Mouse (Mus musculus) brown adipose tissue, adult 24 weeks (tissue): ENCODE data around the gene Ap1g1. TPM values are rescaled to one million over a fixed set of nuclear protein-coding genes. Genes with fewer than 3 reads are reported as not detected.
A peak's percentile ranks its signal among the peaks of the same experiment; 100 is the strongest.

Source experiments
- H3K27ac ChIP-seq: fragments of 200-500 bp; replicated peaks from 2 replicates; pipeline ENCODE4 v1.5.1; 2012; ENCODE audit warnings: low read depth, mild to moderate bottlenecking, low read length
- H3K4me1 ChIP-seq: fragments of 200-500 bp; 2 replicates; pipeline ENCODE4 v1.6.1; 2012; ENCODE audit warnings: low read length, mixed read lengths; ENCODE audit not compliant: control insufficient read depth, insufficient read depth, insufficient read length
- H3K4me3 ChIP-seq: fragments of 200-500 bp; 2 replicates; pipeline ENCODE4 v1.5.1; 2012; ENCODE audit warnings: low read depth, mild to moderate bottlenecking, low read length, moderate library complexity; ENCODE audit not compliant: insufficient read depth
- polyA plus RNA-seq: library from polyadenylated mRNA; stranded (reverse); fragments of >200 nt; gene quantifications from 2 replicates; pipeline ENCODE4 v1.2.4, GENCODE M21; 2012; ENCODE audit not compliant: missing spikeins, insufficient read depth, insufficient read length

Ap1g1 gene
- polyA plus RNA-seq, 1 experiment, result 44.4 TPM

GRCm38 (mm10) chr8:109764031-109764430 lies 14.3 kb upstream of the Ap1g1 start:
- no peaks in the 10 kb centered on the region for H3K4me1 ChIP-seq
- H3K4me3 ChIP-seq, result no peak overlapping the region
- no peak overlapping the region for H3K27ac ChIP-seq

DNA sequence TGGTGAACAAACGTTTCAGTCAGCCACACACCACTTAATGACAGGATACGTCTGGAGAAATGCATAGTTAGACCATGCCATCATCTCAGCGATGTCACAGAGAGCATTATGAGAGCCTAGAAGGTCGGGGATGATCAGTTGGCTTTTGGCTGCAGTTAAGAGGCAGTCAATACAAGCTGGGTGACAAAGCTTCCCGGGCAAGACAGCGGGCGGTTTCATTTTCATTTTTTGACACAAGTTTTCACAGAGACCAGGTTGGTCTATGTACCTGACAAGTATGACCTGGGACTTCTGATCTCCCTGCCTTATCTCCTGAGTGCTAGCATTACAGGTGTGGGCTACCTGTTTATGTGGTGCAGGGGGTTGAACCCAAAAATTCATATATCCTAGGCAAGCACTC lies 12.3 kb upstream of the Ap1g1 start:
- Histone ChIP-seq H3K4me3 (no peak overlapping the region), H3K4me1 (no peaks in the 10 kb centered on the region), H3K27ac (no peak overlapping the region)

DNA sequence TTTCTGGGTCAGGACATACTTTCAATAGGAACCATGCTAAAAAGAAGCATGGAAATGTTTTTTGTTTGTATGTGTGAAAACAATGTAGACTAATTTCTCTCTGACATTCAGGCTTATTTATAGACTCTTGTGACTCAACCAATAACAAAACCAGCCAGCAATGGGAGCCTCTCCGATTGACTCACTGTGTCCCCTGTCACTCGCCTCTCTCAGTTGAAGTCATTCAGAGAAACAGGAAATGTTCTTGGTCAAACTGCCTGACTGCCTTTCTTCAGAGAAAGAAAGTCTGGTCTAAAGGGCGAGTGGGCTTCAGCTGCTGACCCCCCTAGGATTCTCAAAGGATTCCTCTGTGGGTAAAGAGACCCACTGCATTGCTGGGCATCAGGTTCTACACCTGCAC lies 5.2 kb upstream of the Ap1g1 start:
- no peaks in the 10 kb centered on the region for H3K4me1 ChIP-seq
- no peak overlapping the region for H3K4me3 ChIP-seq
- no peak overlapping the region for H3K27ac ChIP-seq

DNA sequence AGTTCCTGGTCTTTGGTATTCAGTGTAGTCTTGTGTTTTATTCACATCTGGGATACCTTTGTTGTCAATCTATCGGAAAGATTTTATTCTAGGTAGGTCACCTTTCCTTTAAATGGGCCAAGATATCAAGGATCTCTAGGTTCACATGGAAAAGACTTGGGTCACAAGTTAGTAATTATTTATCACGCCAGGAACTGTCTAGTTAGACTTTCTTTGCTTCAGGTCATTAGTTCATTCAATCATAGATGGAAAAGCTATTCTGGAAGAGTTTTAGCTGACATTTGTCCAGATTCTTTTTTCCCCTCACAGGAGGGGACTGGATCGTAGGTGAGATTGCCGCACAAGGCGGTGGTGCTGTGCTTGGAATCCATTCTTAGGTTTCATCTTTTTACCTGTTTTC lies 503 bp upstream of the Ap1g1 start:
- Histone ChIP-seq H3K4me3 (peak overlapping the region; percentile 91), H3K4me1 (no peaks in the 10 kb centered on the region), H3K27ac (no peak overlapping the region)

DNA sequence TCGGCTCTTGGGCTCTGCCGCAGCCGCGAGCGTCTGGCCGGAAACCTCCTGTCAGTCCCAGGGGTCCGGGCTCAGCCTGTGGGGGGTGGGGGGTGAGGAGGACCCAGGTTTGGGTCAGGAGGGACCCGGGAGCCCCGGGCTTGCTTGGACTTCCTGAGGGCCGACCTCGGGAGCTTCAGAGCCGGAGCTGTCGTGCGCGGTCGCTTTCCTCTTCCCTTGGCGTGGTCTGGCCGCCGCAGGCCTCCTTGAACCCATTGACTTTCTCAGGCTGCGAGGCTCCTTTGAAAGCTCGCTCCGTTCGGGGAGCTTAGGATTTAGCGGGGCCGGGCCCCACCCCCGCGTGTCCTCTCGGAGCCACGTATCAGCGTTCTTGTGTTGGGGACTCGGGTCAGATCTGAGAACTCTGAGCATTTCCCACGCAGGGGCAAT lies 653 bp downstream of the Ap1g1 start:
- Histone ChIP-seq H3K4me3 (peak overlapping the region; percentile 91), H3K27ac (peak overlapping the region; percentile 89), H3K4me1 (no peaks in the 10 kb centered on the region)

GRCm38 (mm10) chr8:109779431-109780228 lies 1.3 kb downstream of the Ap1g1 start:
- peak overlapping the region; percentile 91 for H3K4me3 ChIP-seq
- peak overlapping the region; percentile 89 for H3K27ac ChIP-seq
- no peaks in the 10 kb centered on the region; the same call in 1 of the 2 replicates for H3K4me1 ChIP-seq

DNA sequence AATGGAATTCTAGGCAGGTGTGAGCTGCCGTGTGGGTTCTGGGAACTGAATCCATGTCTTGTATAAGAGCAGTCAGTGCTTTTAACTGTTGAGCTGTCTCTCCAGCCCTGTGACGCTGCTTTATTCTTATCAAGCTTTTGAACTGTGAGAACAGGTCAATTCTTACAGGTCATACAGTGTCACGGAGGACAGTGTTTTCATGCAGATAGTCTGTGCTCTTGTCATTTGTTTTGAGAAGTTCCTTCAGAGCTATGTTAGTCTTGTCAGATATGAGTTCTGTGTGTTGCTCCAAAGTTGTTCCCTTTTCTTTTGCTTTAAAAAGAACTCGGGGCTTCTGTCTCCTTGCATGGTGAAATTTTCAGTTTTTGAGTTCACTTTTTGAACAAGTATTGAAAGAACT lies 2.2 kb downstream of the Ap1g1 start:
- no peaks in the 10 kb centered on the region; the same call in 1 of the 2 replicates for H3K4me1 ChIP-seq
- 0 out of 2 replicates have a peak overlapping the region, but pooled peaks have one; percentile 21 for H3K4me3 ChIP-seq
- H3K27ac ChIP-seq, result no peak overlapping the region

DNA sequence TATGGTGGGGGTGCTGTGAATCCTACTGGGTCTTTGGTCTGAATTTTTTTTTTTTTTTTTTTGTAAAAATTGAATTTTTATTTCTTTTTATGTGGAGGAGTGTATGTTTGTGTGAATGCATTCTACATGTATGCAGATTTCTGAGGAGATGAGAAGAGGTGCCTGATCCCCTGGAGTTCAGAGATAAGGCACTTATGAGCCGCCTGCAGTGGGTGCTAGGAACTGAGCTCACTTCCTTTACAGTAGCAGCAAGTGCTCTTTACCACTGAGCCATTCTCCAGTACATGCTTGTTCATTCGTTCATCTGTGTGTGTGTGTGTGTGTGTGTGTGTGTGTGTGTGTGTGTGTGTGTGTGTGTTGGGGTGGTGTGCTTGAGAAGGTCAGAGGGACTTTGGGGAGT lies 12.6 kb downstream of the Ap1g1 start:
- peaks cover 9% of the 10 kb centered on the region for H3K4me1 ChIP-seq
- no peak overlapping the region for H3K4me3 ChIP-seq
- no peak overlapping the region for H3K27ac ChIP-seq

DNA sequence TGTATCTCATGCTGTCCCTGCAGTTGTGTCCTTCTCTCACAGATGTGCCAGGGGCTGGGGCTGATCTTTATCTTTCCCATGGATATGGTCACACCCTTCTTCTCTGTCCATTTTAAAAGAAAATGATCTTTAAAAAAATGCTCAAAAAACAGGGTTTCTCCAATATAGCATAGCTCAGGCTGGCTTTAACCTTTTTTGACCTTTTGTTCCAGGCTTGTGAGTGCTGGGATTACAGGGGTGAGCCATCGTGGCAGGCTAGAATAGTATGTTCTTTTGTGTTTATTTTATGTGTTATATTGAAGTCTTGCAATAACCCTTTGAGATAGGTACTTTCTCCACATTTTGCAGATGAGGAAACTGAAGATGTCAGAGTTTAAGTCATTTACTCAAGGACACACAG lies 16.8 kb downstream of the Ap1g1 start:
- no peak overlapping the region for H3K4me3 ChIP-seq
- H3K4me1 ChIP-seq, result peaks cover 12% of the 10 kb centered on the region
- H3K27ac ChIP-seq, result no peak overlapping the region

- peaks cover 5% of the 10 kb centered on the region for H3K4me1 ChIP-seq
- no peak overlapping the region for H3K4me3 ChIP-seq
- H3K27ac ChIP-seq, result no peak overlapping the region
Measured at GRCm38 (mm10) chr8:109798721-109799120, 20.4 kb downstream of the Ap1g1 start.

GRCm38 (mm10) chr8:109799245-109799644 lies 20.9 kb downstream of the Ap1g1 start:
- Histone ChIP-seq H3K4me3 (no peak overlapping the region), H3K27ac (no peak overlapping the region), H3K4me1 (peaks cover 5% of the 10 kb centered on the region)

GRCm38 (mm10) chr8:109800325-109800724 lies 22.0 kb downstream of the Ap1g1 start:
- Histone ChIP-seq H3K4me3 (no peak overlapping the region), H3K27ac (no peak overlapping the region), H3K4me1 (peaks cover 3% of the 10 kb centered on the region)

DNA sequence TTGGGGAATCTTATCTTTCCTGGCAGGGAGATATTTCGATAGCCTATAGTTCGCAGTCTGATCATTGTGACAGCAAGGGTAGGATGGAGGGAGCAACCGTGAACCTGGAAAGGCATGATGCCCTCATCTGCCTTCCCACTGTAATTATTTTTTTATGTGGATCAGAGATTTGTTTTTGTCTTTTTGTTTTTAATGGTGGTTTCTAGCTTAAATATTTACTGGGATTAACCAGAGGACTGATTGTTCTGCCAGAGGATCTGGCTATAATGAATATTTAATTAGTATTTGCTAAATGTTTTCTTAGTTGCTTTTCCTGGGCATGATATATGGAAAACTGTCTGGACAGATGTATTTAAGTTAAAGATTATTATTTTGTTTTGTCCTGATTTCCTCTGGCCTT lies 24.9 kb downstream of the Ap1g1 start:
- Histone ChIP-seq H3K4me3 (no peak overlapping the region), H3K4me1 (peaks cover 3% of the 10 kb centered on the region), H3K27ac (no peak overlapping the region)

DNA sequence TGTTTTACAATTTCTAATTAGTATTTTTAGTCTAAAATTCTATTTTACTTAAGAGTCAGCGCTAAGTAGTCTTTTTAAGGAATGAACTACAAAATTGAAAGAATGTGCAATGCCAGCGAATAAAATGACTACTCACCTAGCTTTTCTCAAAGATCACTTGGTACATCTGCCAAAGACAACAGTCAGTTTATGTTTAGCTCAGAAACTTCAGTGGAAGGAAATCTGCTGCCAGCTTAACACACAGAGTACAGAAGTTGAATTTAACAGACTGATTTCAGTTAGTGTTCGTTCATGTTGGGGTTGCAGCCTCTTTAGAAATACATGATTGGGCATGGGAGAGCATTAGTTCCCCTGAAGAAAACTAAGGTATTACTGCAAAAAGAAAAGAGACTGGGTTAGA lies 25.4 kb downstream of the Ap1g1 start:
- no peak overlapping the region for H3K4me3 ChIP-seq
- H3K4me1 ChIP-seq, result peaks cover under 1% of the 10 kb centered on the region
- H3K27ac ChIP-seq, result no peak overlapping the region

DNA sequence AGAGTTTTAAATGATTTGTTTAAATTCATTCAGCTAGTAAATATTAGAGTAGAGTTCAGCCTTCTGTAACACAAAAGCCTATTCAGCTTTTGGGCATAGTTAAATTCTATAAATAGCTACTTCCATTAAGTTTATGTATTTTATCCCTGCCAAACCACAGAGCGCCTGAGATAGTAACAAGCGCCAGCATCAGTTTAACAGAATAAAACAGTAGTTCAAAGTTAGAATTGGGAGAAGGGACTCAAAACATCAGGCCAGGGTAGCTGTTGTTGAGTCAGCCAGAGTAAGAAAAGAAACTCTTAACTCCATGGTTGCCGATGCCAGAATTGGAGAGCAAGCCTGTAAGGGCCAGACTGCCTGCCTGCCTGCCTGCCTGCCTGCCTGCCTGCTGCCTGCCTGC lies 28.2 kb downstream of the Ap1g1 start:
- H3K27ac ChIP-seq, result no peak overlapping the region
- no peak overlapping the region for H3K4me3 ChIP-seq
- H3K4me1 ChIP-seq, result 0 out of 2 replicates have a peak, but pooled peaks cover 6% of the 10 kb centered on the region

GRCm38 (mm10) chr8:109807401-109808119 lies 29.2 kb downstream of the Ap1g1 start:
- no peak overlapping the region for H3K27ac ChIP-seq
- H3K4me1 ChIP-seq, result 0 out of 2 replicates have a peak, but pooled peaks cover 6% of the 10 kb centered on the region
- H3K4me3 ChIP-seq, result no peak overlapping the region
